In genomic region chr14:33328369-33328768, GRCm38 (mm10) we compare ENCODE assay signal across 13 mouse cellular contexts.
A peak's percentile ranks its signal among the peaks of the same experiment; 100 is the strongest.
DNase-seq lines count a peak whose midpoint lies in the region; ATAC-seq and TF ChIP-seq lines count a peak whose summit lies in the region.
"Had no signal": no experiment of that assay in that cellular context is flagged by ENCODE, and none has a peak within 500 bp of the region (broad histone marks: within the 10 kb centered on the region; RNA-seq: fewer than 3 reads in every experiment).

No protein-coding gene starts in this region.

- WGBS in limb, embryonic 14.5 days, result 50% methylated on average over 5 of the region's 5 CpGs
- WGBS in kidney, embryonic 15.5 days, result 56% methylated on average over 5 of the region's 5 CpGs

- TF ChIP-seq POLR2A in limb, embryonic 14.5 days (IDR thresholded peaks at IDR 0.05; ENCODE audit: borderline replicate concordance, extremely low read depth, insufficient read depth, insufficient read length), result no peak

- H3K9ac ChIP-seq in limb, embryonic 14.5 days (ENCODE audit: low read depth, low read length, severe bottlenecking), result no peak overlapping the region
- no peak overlapping the region for H3K9ac ChIP-seq in kidney, embryonic 15.5 days
- H3K9ac ChIP-seq: embryonic facial prominence, embryonic 15.5 days; liver, postnatal 0 days had no signal

- no peak overlapping the region for H3K27ac ChIP-seq in limb, embryonic 14.5 days (replicated peaks; ENCODE audit: low read depth, low read length)
- no peak overlapping the region for H3K27ac ChIP-seq in kidney, embryonic 15.5 days
- H3K27ac ChIP-seq: embryonic facial prominence, embryonic 15.5 days had no signal

- DNase-seq in frontal cortex, postnatal 14 days (ENCODE audit: low spot score in 2 of 2), result no peak
- DNase-seq in layer of hippocampus, adult 8-10 months (ENCODE audit: low spot score in 2 of 2), result peak; percentile 26 to 46
- DNase-seq in layer of hippocampus, adult 9-10 months (ENCODE audit: low spot score), result no peak
- peak; percentile 67 to 70 for DNase-seq in right cerebral cortex, postnatal 10 days (ENCODE audit: low spot score in 2 of 2)
- no peak for DNase-seq in right cerebral cortex, postnatal 4 days
- DNase-seq in limb, embryonic 14.5 days (ENCODE audit: low spot score), result no peak
- DNase-seq: B cell, adult 2 months; kidney, adult 8-10 months; liver, postnatal 0 days had no signal

- H3K27me3 ChIP-seq in limb, embryonic 14.5 days (ENCODE audit: control insufficient read depth, insufficient read depth, low read length), result no peaks in the 10 kb centered on the region
- H3K27me3 ChIP-seq in kidney, embryonic 15.5 days, result no peaks in the 10 kb centered on the region
- H3K27me3 ChIP-seq: embryonic facial prominence, embryonic 15.5 days had no signal

- peaks cover 19% of the 10 kb centered on the region for H3K4me1 ChIP-seq in limb, embryonic 14.5 days (ENCODE audit: control insufficient read depth, insufficient read depth, low read length)
- H3K4me1 ChIP-seq in kidney, embryonic 15.5 days, result 0 out of 2 replicates have a peak, but pooled peaks cover 3% of the 10 kb centered on the region

- H3K4me2 ChIP-seq in limb, embryonic 14.5 days (replicated peaks; ENCODE audit: low read depth, low read length, severe bottlenecking), result no peak overlapping the region
- no peak overlapping the region for H3K4me2 ChIP-seq in kidney, embryonic 15.5 days
- H3K4me2 ChIP-seq: embryonic facial prominence, embryonic 15.5 days had no signal

- no peak overlapping the region for H3K4me3 ChIP-seq in limb, embryonic 14.5 days (replicated peaks; ENCODE audit: low read length)
- no peak overlapping the region for H3K4me3 ChIP-seq in kidney, embryonic 15.5 days (replicated peaks)
- H3K4me3 ChIP-seq: embryonic facial prominence, embryonic 15.5 days had no signal

- no peaks in the 10 kb centered on the region for H3K9me3 ChIP-seq in limb, embryonic 14.5 days (ENCODE audit: control insufficient read depth, low read length)
- no peaks in the 10 kb centered on the region for H3K9me3 ChIP-seq in kidney, embryonic 15.5 days (replicated peaks)
- H3K9me3 ChIP-seq: embryonic facial prominence, embryonic 15.5 days had no signal

- H3K36me3 ChIP-seq in limb, embryonic 14.5 days (ENCODE audit: control insufficient read depth, insufficient read depth, low read length), result no peaks in the 10 kb centered on the region
- H3K36me3 ChIP-seq in kidney, embryonic 15.5 days, result no peaks in the 10 kb centered on the region
- H3K36me3 ChIP-seq: embryonic facial prominence, embryonic 15.5 days; G1E had no signal

- ATAC-seq in frontal cortex, adult (ENCODE audit: low TSS enrichment), result peak; percentile 61
- ATAC-seq in limb, embryonic 14.5 days (ENCODE audit: low FRiP score, low read depth), result 0 out of 2 replicates have a peak, but pooled peaks have one; percentile 34
- ATAC-seq in kidney, embryonic 15.5 days (replicated peaks; ENCODE audit: low FRiP score), result no peak
- ATAC-seq: liver, postnatal 0 days had no signal

Comparison
In these comparisons a context has a peak if more than half of its experiments do, and no peak if none do; other contexts are left out.
1. DNase-seq: peak in layer of hippocampus, adult 8-10 months (2 of 2) and right cerebral cortex, postnatal 10 days (2 of 2); none in frontal cortex, postnatal 14 days (0 of 2), layer of hippocampus, adult 9-10 months (single experiment), right cerebral cortex, postnatal 4 days (single experiment) and limb, embryonic 14.5 days (single experiment).